23 mouse cellular contexts compared by ENCODE assay signal in the genomic region with DNA sequence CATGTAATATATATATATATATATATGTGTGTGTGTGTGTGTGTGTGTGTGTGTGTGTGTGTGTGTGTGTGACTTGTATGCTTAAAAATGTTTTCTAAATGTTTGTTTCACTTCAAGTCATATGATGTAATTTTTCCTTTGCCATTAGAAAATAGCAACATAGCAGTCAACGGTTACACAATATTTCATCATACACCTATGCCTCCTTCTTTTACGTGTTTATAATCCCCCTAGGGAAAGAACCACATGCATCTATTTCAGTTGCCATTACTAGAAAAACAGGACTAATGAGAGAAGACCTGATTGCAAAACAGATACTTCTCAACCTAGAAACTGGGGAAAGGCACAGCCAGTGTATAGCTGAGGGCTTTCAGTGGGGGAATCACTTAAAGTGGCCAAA.
DNase-seq lines count a peak whose midpoint lies in the region; ATAC-seq and TF ChIP-seq lines count a peak whose summit lies in the region.
"Had no signal": no experiment of that assay in that cellular context is flagged by ENCODE, and none has a peak within 500 bp of the region (broad histone marks: within the 10 kb centered on the region; RNA-seq: fewer than 3 reads in every experiment).

No protein-coding gene starts in this region.

- H3K27me3 ChIP-seq in liver, postnatal 0 days (ENCODE audit: insufficient read depth, low read length) = no peaks in the 10 kb centered on the region
- H3K27me3 ChIP-seq: hindbrain, embryonic 13.5 days; intestine, embryonic 15.5 days; limb, embryonic 15.5 days; midbrain, embryonic 12.5 days had no signal

- peak overlapping the region; percentile 93 for H3K27ac ChIP-seq in gastrocnemius, adult 2 months
- H3K27ac ChIP-seq in bone marrow macrophage, adult 2 months (ENCODE audit: insufficient read depth, low read depth, low read length) = peak overlapping the region; percentile 51
- peak overlapping the region; percentile 74 for H3K27ac ChIP-seq in liver, postnatal 0 days (ENCODE audit: low read depth)
- H3K27ac ChIP-seq: heart, embryonic 10.5 days; hindbrain, embryonic 13.5 days; intestine, embryonic 15.5 days; limb, embryonic 15.5 days; midbrain, embryonic 12.5 days had no signal

- no peaks in the 10 kb centered on the region for H3K9me3 ChIP-seq in liver, postnatal 0 days (ENCODE audit: low read length)
- H3K9me3 ChIP-seq: G1E; heart, embryonic 10.5 days; hindbrain, embryonic 13.5 days; intestine, embryonic 15.5 days; limb, embryonic 15.5 days; midbrain, embryonic 12.5 days had no signal

- no peak overlapping the region for H3K9ac ChIP-seq in liver, postnatal 0 days (replicated peaks)
- H3K9ac ChIP-seq: forebrain, postnatal 0 days; hindbrain, embryonic 13.5 days; intestine, embryonic 15.5 days; limb, embryonic 15.5 days; midbrain, embryonic 12.5 days had no signal

- no peak for TF ChIP-seq EP300 in liver, postnatal 0 days (IDR thresholded peaks at IDR 0.05; ENCODE audit: low read depth)

- H3K36me3 ChIP-seq in liver, postnatal 0 days (replicated peaks; ENCODE audit: insufficient read depth, low read length) = no peaks in the 10 kb centered on the region
- H3K36me3 ChIP-seq: G1E; heart, embryonic 10.5 days; hindbrain, embryonic 13.5 days; intestine, embryonic 15.5 days; limb, embryonic 15.5 days; midbrain, embryonic 12.5 days had no signal

- intact Hi-C loops in gastrocnemius, adult 2 months (cut with DNase I) = loop anchor here (5.0 to 10.0 kb wide), 2 partner anchors 95 to 207 kb away; no protein-coding TSS in a partner anchor
- intact Hi-C loops in gastrocnemius, postnatal 36 days (cut with DNase I) = loop anchor here (10.0 kb wide), 1 partner anchor 197 kb away; no protein-coding TSS in a partner anchor

- H3K4me2 ChIP-seq in liver, postnatal 0 days (ENCODE audit: low read depth, low read length) = no peak overlapping the region
- H3K4me2 ChIP-seq: hindbrain, embryonic 13.5 days; intestine, embryonic 15.5 days; limb, embryonic 15.5 days; midbrain, embryonic 12.5 days had no signal

- TF ChIP-seq CTCF in gastrocnemius, adult 2 months (IDR thresholded peaks at IDR 0.05) = no peak
- TF ChIP-seq CTCF in bone marrow macrophage, adult 2 months (IDR thresholded peaks at IDR 0.05; ENCODE audit: low read depth, low read length) = no peak
- no peak for TF ChIP-seq CTCF in liver, postnatal 0 days (IDR thresholded peaks at IDR 0.05; ENCODE audit: low read depth)

- H3K4me3 ChIP-seq in gastrocnemius, adult 2 months = no peak overlapping the region
- H3K4me3 ChIP-seq in bone marrow macrophage, adult 2 months (ENCODE audit: insufficient read depth, low read length) = no peak overlapping the region
- H3K4me3 ChIP-seq in liver, postnatal 0 days (ENCODE audit: low read depth, low read length) = no peak overlapping the region
- H3K4me3 ChIP-seq: erythroblast, embryonic 14.5 days; heart, embryonic 10.5 days; hindbrain, embryonic 13.5 days; intestine, embryonic 15.5 days; limb, embryonic 15.5 days; midbrain, embryonic 12.5 days had no signal

- H3K4me1 ChIP-seq in bone marrow macrophage, adult 2 months (ENCODE audit: control insufficient read depth, insufficient read depth, low read length) = peaks cover 14% of the 10 kb centered on the region
- no peaks in the 10 kb centered on the region for H3K4me1 ChIP-seq in liver, postnatal 0 days (ENCODE audit: insufficient read depth)
- H3K4me1 ChIP-seq: hindbrain, embryonic 13.5 days; intestine, embryonic 15.5 days; midbrain, embryonic 12.5 days had no signal

- ATAC-seq in liver, postnatal 0 days = peak; percentile 28; the same call in 1 of the 2 replicates
- ATAC-seq: forebrain, postnatal 0 days; intestine, embryonic 15.5 days had no signal

- 37% methylated on average over 2 of the region's 2 CpGs for WGBS in liver, postnatal 0 days (ENCODE audit: insufficient replicate concordance)

- no peak for TF ChIP-seq POLR2A in bone marrow macrophage, adult 2 months (IDR thresholded peaks at IDR 0.05; ENCODE audit: borderline replicate concordance, low read depth, low read length)

- no peak for DNase-seq in gastrocnemius, adult 2 months
- DNase-seq in gastrocnemius, postnatal 36 days = no peak
- DNase-seq in A20 (ENCODE audit: low read depth, low spot score) = peak; percentile 47
- DNase-seq in liver, postnatal 0 days = no peak
- no peak for DNase-seq in adrenal gland, postnatal 14 days
- no peak for DNase-seq in layer of hippocampus, postnatal 36 days
- DNase-seq in adrenal gland, adult 2 months = no peak
- DNase-seq: cerebellum, postnatal 14 days; forebrain, postnatal 0 days; gastrocnemius, postnatal 10 days; heart, postnatal 14 days; kidney, postnatal 4 days; lung, postnatal 10 days; retina, postnatal 1 day; thymus, postnatal 4 days had no signal
